Mouse (Mus musculus) stomach, embryonic 15.5 days (tissue): Measurements from ENCODE around the gene Pias3. TPM values are rescaled to one million over a fixed set of nuclear protein-coding genes. Genes with fewer than 3 reads are reported as not detected.
A peak's percentile ranks its signal among the peaks of the same experiment; 100 is the strongest.

Source experiments
- ATAC-seq: fragments of 200-750 bp; cut with Nextera tagmentation; 2 replicates; pipeline ENCODE4 v1.8.0; 2017; ENCODE audit warnings: low read depth, moderate number of reproducible peaks, moderate TSS enrichment; ENCODE audit not compliant: insufficient read depth, low FRiP score
- H3K27ac ChIP-seq: fragments of 300-500 bp; sonication (generic); 2 replicates; pipeline ENCODE4 v1.5.1; 2015; ENCODE audit warnings: mild to moderate bottlenecking, inconsistent platforms
- H3K27me3 ChIP-seq: fragments of 300-500 bp; sonication (generic); replicated peaks from 2 replicates; pipeline ENCODE4 v1.6.1; 2015; ENCODE audit warnings: inconsistent platforms
- H3K36me3 ChIP-seq: fragments of 300-500 bp; sonication (generic); 2 replicates; pipeline ENCODE4 v1.6.1; 2015; ENCODE audit warnings: inconsistent platforms
- H3K4me1 ChIP-seq: fragments of 300-500 bp; sonication (generic); 2 replicates; pipeline ENCODE4 v1.6.1; 2015; ENCODE audit warnings: inconsistent platforms
- H3K4me2 ChIP-seq: fragments of 300-500 bp; sonication (generic); 2 replicates; pipeline ENCODE4 v1.6.1; 2015; ENCODE audit warnings: mild to moderate bottlenecking, inconsistent platforms
- H3K4me3 ChIP-seq: fragments of 300-500 bp; sonication (generic); replicated peaks from 2 replicates; pipeline ENCODE4 v1.5.1; 2015; ENCODE audit warnings: inconsistent platforms
- H3K9ac ChIP-seq: fragments of 300-500 bp; sonication (generic); 2 replicates; pipeline ENCODE4 v1.6.1; 2015; ENCODE audit warnings: inconsistent platforms
- H3K9me3 ChIP-seq: fragments of 300-500 bp; sonication (generic); 2 replicates; pipeline ENCODE4 v1.6.1; 2016; ENCODE audit warnings: inconsistent platforms
- WGBS: fragments of 180-500 bp; shearing (Covaris S2); methylation state at CpG from one replicate; pipeline ENCODE4 v1.1.7; 2015; 5-methylcytosine and 5-hydroxymethylcytosine counted together
- polyA plus RNA-seq: library from polyadenylated mRNA; unstranded; fragments of >200 nt; fragmentation: Nextera tagmentation; extraction: Ambion mirVana; gene quantifications from 2 replicates; pipeline ENCODE4 v1.2.1, GENCODE M21; 2015

Gene Pias3
- polyA plus RNA-seq, 1 experiment from 2014 or later, result 49.3 TPM

GRCm38 (mm10) chr3:96708684-96709064 is 12.5 kb downstream of the Pias3 start:
- Histone ChIP-seq H3K27me3 (no peaks in the 10 kb centered on the region), H3K9ac (no peak overlapping the region), H3K4me3 (no peak overlapping the region), H3K36me3 (peaks cover 48% of the 10 kb centered on the region), H3K9me3 (no peaks in the 10 kb centered on the region), H3K4me2 (peak overlapping the region; percentile 98), H3K4me1 (0 out of 2 replicates have a peak, but pooled peaks cover 10% of the 10 kb centered on the region), H3K27ac (no peak overlapping the region)
- WGBS, result 53% methylated on average over 2 of the region's 2 CpGs
- ATAC-seq, result no peak

- H3K36me3 ChIP-seq, result peaks cover 55% of the 10 kb centered on the region
- no peak for ATAC-seq
These were observed 18.1 kb downstream of the Pias3 start for GRCm38 (mm10) chr3:96714286-96714685.

GRCm38 (mm10) chr3:96715854-96716253 is 19.7 kb downstream of the Pias3 start:
- Histone ChIP-seq H3K9ac (no peak overlapping the region), H3K9me3 (no peaks in the 10 kb centered on the region), H3K27me3 (no peaks in the 10 kb centered on the region), H3K4me3 (no peak overlapping the region), H3K36me3 (peaks cover 48% of the 10 kb centered on the region), H3K4me1 (no peaks in the 10 kb centered on the region), H3K4me2 (no peak overlapping the region), H3K27ac (no peak overlapping the region)
- no peak for ATAC-seq
- 76% methylated on average over 2 of the region's 2 CpGs for WGBS

More at GRCm38 (mm10) chr3:96714286-96714685, 18.1 kb downstream of the Pias3 start:
- Histone ChIP-seq H3K27ac (no peak overlapping the region), H3K4me2 (no peak overlapping the region), H3K9me3 (no peaks in the 10 kb centered on the region), H3K9ac (no peak overlapping the region), H3K4me3 (no peak overlapping the region), H3K4me1 (no peaks in the 10 kb centered on the region), H3K27me3 (no peaks in the 10 kb centered on the region)
- 77% methylated on average over 5 of the region's 5 CpGs for WGBS

GRCm38 (mm10) chr3:96719173-96719572 is 23.0 kb downstream of the Pias3 start:
- 49% methylated on average over 14 of the region's 14 CpGs for WGBS
- Histone ChIP-seq H3K4me1 (no peaks in the 10 kb centered on the region), H3K4me2 (no peak overlapping the region), H3K27ac (no peak overlapping the region), H3K9me3 (no peaks in the 10 kb centered on the region), H3K36me3 (peaks cover 32% of the 10 kb centered on the region), H3K4me3 (no peak overlapping the region), H3K9ac (no peak overlapping the region), H3K27me3 (no peaks in the 10 kb centered on the region)
- no peak for ATAC-seq

GRCm38 (mm10) chr3:96727343-96727827 is 31.2 kb downstream of the Pias3 start, which contains the start of the genes Polr3c and Rnf115:
Gene Polr3c, minus strand, starts transcription at chr3:96727628.
Gene Rnf115, plus strand, starts transcription at chr3:96727664.
- peak within 1 kb of the TSS; percentile 73 for H3K9ac ChIP-seq
- H3K27ac ChIP-seq, result peak within 1 kb of the TSS; percentile 77
- ATAC-seq, result peak; percentile 98
- H3K36me3 ChIP-seq, result peaks cover 12% of the 10 kb centered on the region; the same call in 1 of the 2 replicates
- no peaks in the 10 kb centered on the region for H3K9me3 ChIP-seq
- H3K4me1 ChIP-seq, result peaks cover 7% of the 10 kb centered on the region
- no peaks in the 10 kb centered on the region for H3K27me3 ChIP-seq
- peak within 1 kb of the TSS; percentile 81 for H3K4me3 ChIP-seq
- WGBS, result under 1% methylated on average over 52 of the region's 52 CpGs
- H3K4me2 ChIP-seq, result peak within 1 kb of the TSS; percentile 62

GRCm38 (mm10) chr3:96727828-96728633 is 31.8 kb downstream of the Pias3 start:
- Histone ChIP-seq H3K4me2 (peak overlapping the region; percentile 62), H3K9ac (peak overlapping the region; percentile 73), H3K36me3 (peaks cover 6% of the 10 kb centered on the region; the same call in 1 of the 2 replicates), H3K27ac (peak overlapping the region; percentile 77), H3K9me3 (no peaks in the 10 kb centered on the region), H3K4me1 (peaks cover 7% of the 10 kb centered on the region), H3K27me3 (no peaks in the 10 kb centered on the region), H3K4me3 (peak overlapping the region; percentile 81)
- under 1% methylated on average over 42 of the region's 42 CpGs for WGBS
- peak; percentile 36; the same call in 1 of the 2 replicates for ATAC-seq

GRCm38 (mm10) chr3:96728634-96729402 is 32.6 kb downstream of the Pias3 start:
- ATAC-seq, result no peak
- Histone ChIP-seq H3K9ac (no peak overlapping the region), H3K36me3 (0 out of 2 replicates have a peak, but pooled peaks cover 1% of the 10 kb centered on the region), H3K4me2 (peak overlapping the region; percentile 62), H3K27me3 (no peaks in the 10 kb centered on the region), H3K27ac (no peak overlapping the region), H3K4me1 (peaks cover 7% of the 10 kb centered on the region), H3K9me3 (no peaks in the 10 kb centered on the region), H3K4me3 (peak overlapping the region; percentile 81)
- WGBS, result 36% methylated on average over 7 of the region's 7 CpGs

- Histone ChIP-seq H3K27me3 (no peaks in the 10 kb centered on the region), H3K27ac (no peak overlapping the region), H3K9me3 (no peaks in the 10 kb centered on the region), H3K4me2 (peak overlapping the region; percentile 62; the same call in 1 of the 2 replicates), H3K4me3 (no peak overlapping the region), H3K9ac (no peak overlapping the region), H3K4me1 (peaks cover 7% of the 10 kb centered on the region), H3K36me3 (no peaks in the 10 kb centered on the region)
- 33% methylated on average over 3 of the region's 3 CpGs for WGBS
- no peak for ATAC-seq
These were observed 33.2 kb downstream of the Pias3 start for GRCm38 (mm10) chr3:96729403-96729784.

- H3K4me2 ChIP-seq, result no peak overlapping the region
- no peak overlapping the region for H3K27ac ChIP-seq
- H3K9ac ChIP-seq, result no peak overlapping the region
- H3K4me3 ChIP-seq, result no peak overlapping the region
- H3K36me3 ChIP-seq, result no peaks in the 10 kb centered on the region
- ATAC-seq, result no peak
- 63% methylated on average over 5 of the region's 5 CpGs for WGBS
- no peaks in the 10 kb centered on the region for H3K27me3 ChIP-seq
- peaks cover 7% of the 10 kb centered on the region for H3K4me1 ChIP-seq
- no peaks in the 10 kb centered on the region for H3K9me3 ChIP-seq
These were observed 34.6 kb downstream of the Pias3 start for GRCm38 (mm10) chr3:96730785-96731184.

GRCm38 (mm10) chr3:96733984-96734383 is 37.8 kb downstream of the Pias3 start:
- Histone ChIP-seq H3K9me3 (no peaks in the 10 kb centered on the region), H3K4me2 (no peak overlapping the region), H3K27ac (no peak overlapping the region), H3K36me3 (no peaks in the 10 kb centered on the region), H3K4me3 (no peak overlapping the region), H3K4me1 (peaks cover 1% of the 10 kb centered on the region; the same call in 1 of the 2 replicates), H3K9ac (no peak overlapping the region), H3K27me3 (no peaks in the 10 kb centered on the region)
- no peak for ATAC-seq
- 92% methylated on average over 1 of the region's 1 CpGs for WGBS

- no peak overlapping the region for H3K4me3 ChIP-seq
- no peak for ATAC-seq
- WGBS, result 84% methylated on average over 2 of the region's 2 CpGs
- H3K27ac ChIP-seq, result no peak overlapping the region
- H3K9me3 ChIP-seq, result no peaks in the 10 kb centered on the region
- H3K9ac ChIP-seq, result no peak overlapping the region
- no peaks in the 10 kb centered on the region for H3K36me3 ChIP-seq
- H3K27me3 ChIP-seq, result no peaks in the 10 kb centered on the region
- no peaks in the 10 kb centered on the region for H3K4me1 ChIP-seq
- no peak overlapping the region for H3K4me2 ChIP-seq
These were observed 39.0 kb downstream of the Pias3 start for GRCm38 (mm10) chr3:96735200-96735599.
